Mouse (Mus musculus) stomach, embryonic 14.5 days (tissue): ENCODE results near the gene Krtap19-2. TPM values are rescaled to one million over a fixed set of nuclear protein-coding genes. Genes with fewer than 3 reads are reported as not detected.

Experiments
- ATAC-seq: fragments of 200-750 bp; cut with Nextera tagmentation; 2 replicates; pipeline ENCODE4 v1.8.0; 2017; ENCODE audit warnings: low read depth, moderate TSS enrichment; ENCODE audit not compliant: insufficient number of reproducible peaks, insufficient read depth, low FRiP score
- H3K27ac ChIP-seq: fragments of 300-500 bp; sonication (generic); 2 replicates; pipeline ENCODE4 v1.5.1; 2014; ENCODE audit warnings: mild to moderate bottlenecking, low read length, moderate library complexity, mixed read lengths
- H3K27me3 ChIP-seq: fragments of 300-500 bp; sonication (generic); 2 replicates; pipeline ENCODE4 v1.6.1; 2014; ENCODE audit warnings: low read length, control low read depth, mixed read lengths; ENCODE audit not compliant: control insufficient read depth, insufficient read depth
- H3K36me3 ChIP-seq: fragments of 300-500 bp; sonication (generic); 2 replicates; pipeline ENCODE4 v1.6.1; 2014; ENCODE audit warnings: mild to moderate bottlenecking, control low read depth, low read length, moderate library complexity, mixed read lengths; ENCODE audit not compliant: control insufficient read depth, insufficient read depth
- H3K4me1 ChIP-seq: fragments of 300-500 bp; sonication (generic); 2 replicates; pipeline ENCODE4 v1.6.1; 2014; ENCODE audit warnings: low read length, control low read depth, mixed read lengths; ENCODE audit not compliant: control insufficient read depth, insufficient read depth
- H3K4me2 ChIP-seq: fragments of 300-500 bp; sonication (generic); replicated peaks from 2 replicates; pipeline ENCODE4 v1.6.1; 2014; ENCODE audit warnings: low read depth, low read length, control low read depth
- H3K4me3 ChIP-seq: fragments of 300-500 bp; sonication (generic); 2 replicates; pipeline ENCODE4 v1.5.1; 2014; ENCODE audit warnings: low read depth, low read length, control low read depth
- H3K9ac ChIP-seq: fragments of 300-500 bp; sonication (generic); replicated peaks from 2 replicates; pipeline ENCODE4 v1.6.1; 2014; ENCODE audit warnings: low read depth, mild to moderate bottlenecking, control low read depth, low read length, moderate library complexity, mixed read lengths
- H3K9me3 ChIP-seq: fragments of 300-500 bp; sonication (generic); 2 replicates; pipeline ENCODE4 v1.6.1; 2016; ENCODE audit warnings: low read depth, low read length, control low read depth; ENCODE audit not compliant: control insufficient read depth
- WGBS: fragments of 180-500 bp; shearing (Covaris S2); extraction: QIAGEN DNeasy Blood & Tissue Kit; methylation state at CpG from one replicate; pipeline ENCODE4 v1.1.7; 2014; 5-methylcytosine and 5-hydroxymethylcytosine counted together
- polyA plus RNA-seq: library from polyadenylated mRNA; unstranded; fragments of >200 nt; fragmentation: Nextera tagmentation; extraction: Ambion mirVana; gene quantifications from 2 replicates; pipeline ENCODE4 v1.2.1, GENCODE M21; 2014

The Krtap19-2 gene
- polyA plus RNA-seq, 1 experiment from 2014 or later = not detected

DNA sequence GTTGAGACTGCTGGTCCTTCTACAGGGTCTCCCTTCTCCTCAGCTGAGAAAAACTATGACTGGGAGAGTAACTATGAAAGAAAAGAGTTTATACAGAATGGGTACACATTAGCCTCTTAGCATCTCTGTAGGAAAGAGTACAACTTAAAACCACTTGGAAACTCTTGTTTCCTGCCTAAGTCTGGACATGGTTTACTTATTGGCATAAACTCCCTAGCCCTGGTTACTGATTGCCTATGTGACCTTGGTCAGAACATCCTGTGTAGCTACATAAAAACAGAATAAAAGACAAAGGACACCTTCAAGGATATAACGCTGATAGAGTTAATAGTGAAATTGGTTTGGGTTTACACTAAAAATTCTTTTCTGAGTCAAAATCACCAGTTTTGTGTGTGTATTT is 26.7 kb downstream of the Krtap19-2 start:
- H3K27me3 ChIP-seq = no peaks in the 10 kb centered on the region
- no peak overlapping the region for H3K4me3 ChIP-seq
- H3K4me1 ChIP-seq = no peaks in the 10 kb centered on the region
- 97% methylated on average over 1 of the region's 1 CpGs for WGBS
- H3K9me3 ChIP-seq = no peaks in the 10 kb centered on the region
- H3K4me2 ChIP-seq = no peak overlapping the region
- ATAC-seq = no peak
- no peak overlapping the region for H3K27ac ChIP-seq
- no peak overlapping the region for H3K9ac ChIP-seq
- no peaks in the 10 kb centered on the region for H3K36me3 ChIP-seq

DNA sequence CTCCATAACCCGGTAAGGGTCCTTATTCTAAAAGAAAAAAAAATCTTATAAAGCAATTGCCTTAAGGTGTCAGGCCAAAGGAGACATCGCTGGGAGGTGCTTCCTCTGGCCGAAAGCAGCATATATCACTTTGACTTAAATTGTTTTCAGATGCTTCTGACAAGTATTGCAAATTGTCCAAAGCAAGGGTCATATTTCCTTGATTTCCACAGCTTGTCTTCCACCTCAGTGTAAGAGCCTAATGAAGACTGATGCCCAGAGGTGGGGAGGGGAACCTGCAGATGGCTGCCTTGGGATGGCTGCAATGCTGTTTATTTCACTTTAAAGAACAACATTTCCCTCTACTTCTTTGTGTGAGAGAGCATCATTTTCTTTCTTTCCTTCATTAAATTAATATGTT is 47.1 kb downstream of the Krtap19-2 start:
- H3K27me3 ChIP-seq = no peaks in the 10 kb centered on the region
- H3K27ac ChIP-seq = no peak overlapping the region
- no peak overlapping the region for H3K9ac ChIP-seq
- H3K36me3 ChIP-seq = no peaks in the 10 kb centered on the region
- H3K4me3 ChIP-seq = no peak overlapping the region
- H3K9me3 ChIP-seq = no peaks in the 10 kb centered on the region
- no peaks in the 10 kb centered on the region for H3K4me1 ChIP-seq
- WGBS = 58% methylated on average over 3 of the region's 3 CpGs
- no peak overlapping the region for H3K4me2 ChIP-seq
- ATAC-seq = no peak

DNA sequence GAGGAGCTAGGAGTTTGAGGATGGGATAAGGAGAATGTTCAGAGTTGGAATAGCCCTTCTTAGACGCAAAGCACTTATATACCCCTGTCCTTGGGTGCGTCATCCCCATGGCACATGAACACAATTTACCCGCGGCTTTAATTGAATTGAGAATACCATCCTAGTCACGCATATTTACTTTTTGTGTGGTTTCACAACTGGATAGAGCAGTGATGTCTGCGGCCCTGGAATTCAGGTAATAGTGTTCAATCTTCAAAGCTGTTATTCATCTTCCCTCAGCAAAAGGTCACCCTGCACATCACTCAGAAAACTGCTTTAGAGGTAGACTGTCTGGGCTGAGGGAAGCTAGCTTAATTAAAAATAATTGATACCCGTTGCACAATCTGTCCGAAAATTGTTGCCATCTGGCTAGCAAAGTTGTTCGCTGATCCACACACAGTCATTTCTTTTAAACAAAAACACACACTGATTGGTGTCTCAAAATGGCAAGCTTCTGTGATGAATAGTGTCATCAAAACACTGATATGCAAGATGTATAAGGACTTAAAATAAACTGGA is 47.9 kb downstream of the Krtap19-2 start, which contains the start of gene Krtap14:
TSS of gene Krtap14 (minus strand) at position 51 of the 558 bp plus-strand sequence.
- Histone ChIP-seq H3K4me3 (no peak within 1 kb of the TSS), H3K36me3 (no peaks in the 10 kb centered on the region), H3K27me3 (no peaks in the 10 kb centered on the region), H3K4me2 (no peak within 1 kb of the TSS), H3K27ac (no peak within 1 kb of the TSS), H3K9ac (no peak within 1 kb of the TSS), H3K9me3 (no peaks in the 10 kb centered on the region), H3K4me1 (no peaks in the 10 kb centered on the region)
- ATAC-seq = no peak
- WGBS = 87% methylated on average over 9 of the region's 9 CpGs

DNA sequence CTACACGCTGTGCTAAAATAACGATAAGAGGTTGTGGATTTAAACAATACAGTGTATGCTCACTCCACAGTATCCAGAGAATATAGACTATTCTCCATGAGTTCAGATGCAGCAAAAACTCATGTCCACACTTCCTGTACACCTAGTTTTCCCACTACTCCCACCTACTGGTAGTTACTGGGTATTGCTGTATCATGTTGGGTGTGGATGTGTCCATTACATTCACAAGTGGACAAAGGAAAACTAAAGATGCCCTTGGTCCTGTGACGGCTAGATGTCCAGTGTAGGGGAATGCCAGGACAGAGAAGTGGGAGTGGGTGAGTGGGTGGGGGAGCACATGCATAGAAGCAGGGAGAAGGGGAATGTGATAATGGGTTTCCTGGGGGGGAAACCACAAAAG is 50.3 kb downstream of the Krtap19-2 start:
- 86% methylated on average over 3 of the region's 3 CpGs for WGBS

More for the DNA sequence above, 50.3 kb downstream of the Krtap19-2 start:
- Histone ChIP-seq H3K36me3 (no peaks in the 10 kb centered on the region), H3K4me1 (no peaks in the 10 kb centered on the region), H3K4me2 (no peak overlapping the region), H3K27me3 (no peaks in the 10 kb centered on the region), H3K27ac (no peak overlapping the region), H3K4me3 (no peak overlapping the region), H3K9me3 (no peaks in the 10 kb centered on the region), H3K9ac (no peak overlapping the region)
- ATAC-seq = no peak

Other genes starting within 250 kb of the Krtap19-2 start
- gene 2310079G19Rik, start 246.6 kb downstream of the Krtap19-2 start, polyA plus RNA-seq = not detected in 2 replicates
- not detected in 2 replicates for gene Krtap26-1, start 226.5 kb downstream of the Krtap19-2 start, polyA plus RNA-seq
- not detected in 2 replicates for gene Krtap27-1, start 202.6 kb downstream of the Krtap19-2 start, polyA plus RNA-seq
- gene 2310061N02Rik, start 166.3 kb downstream of the Krtap19-2 start, polyA plus RNA-seq = not detected in 2 replicates
- not detected in 2 replicates for gene Krtap13-1, start 145.4 kb downstream of the Krtap19-2 start, polyA plus RNA-seq
- gene Krtap13, start 122.6 kb downstream of the Krtap19-2 start, polyA plus RNA-seq = not detected in 2 replicates
- gene 2310034C09Rik, start 115.4 kb downstream of the Krtap19-2 start, polyA plus RNA-seq = not detected in 2 replicates
- gene 2310057N15Rik, start 100.1 kb downstream of the Krtap19-2 start, polyA plus RNA-seq = not detected in 2 replicates
- gene Gm5965, start 96.4 kb downstream of the Krtap19-2 start, polyA plus RNA-seq = not detected in 2 replicates
- gene Gm20741, start 62.0 kb downstream of the Krtap19-2 start, polyA plus RNA-seq = not detected in 2 replicates
- not detected in 2 replicates for gene Krtap15, start 54.1 kb downstream of the Krtap19-2 start, polyA plus RNA-seq
- gene Krtap14, start 48.1 kb downstream of the Krtap19-2 start, polyA plus RNA-seq = not detected in 2 replicates
- gene Krtap19-1, start 4.9 kb downstream of the Krtap19-2 start, polyA plus RNA-seq = not detected in 2 replicates
- not detected in 2 replicates for gene Krtap19-3, start 3.8 kb upstream of the Krtap19-2 start, polyA plus RNA-seq
- not detected in 2 replicates for gene Krtap19-4, start 10.8 kb upstream of the Krtap19-2 start, polyA plus RNA-seq
- not detected in 2 replicates for gene Krtap19-5, start 22.2 kb upstream of the Krtap19-2 start, polyA plus RNA-seq
- not detected in 2 replicates for gene Krtap19-9b, start 58.0 kb upstream of the Krtap19-2 start, polyA plus RNA-seq
- not detected in 2 replicates for gene Krtap16-3, start 88.6 kb upstream of the Krtap19-2 start, polyA plus RNA-seq
- gene Krtap22-2, start 136.5 kb upstream of the Krtap19-2 start, polyA plus RNA-seq = not detected in 2 replicates
- gene Gm10229, start 141.0 kb upstream of the Krtap19-2 start, polyA plus RNA-seq = not detected in 2 replicates
- not detected in 2 replicates for gene Krtap6-1, start 157.4 kb upstream of the Krtap19-2 start, polyA plus RNA-seq
- not detected in 2 replicates for gene Gm10228, start 167.2 kb upstream of the Krtap19-2 start, polyA plus RNA-seq
- not detected in 2 replicates for gene Krtap6-5, start 173.6 kb upstream of the Krtap19-2 start, polyA plus RNA-seq
- gene 1110025L11Rik, start 189.7 kb upstream of the Krtap19-2 start, polyA plus RNA-seq = not detected in 2 replicates
- gene Krtap6-3, start 209.7 kb upstream of the Krtap19-2 start, polyA plus RNA-seq = not detected in 2 replicates